Mouse (Mus musculus): ENCODE data around the gene Ccr10. TPM values are rescaled to one million over a fixed set of nuclear protein-coding genes. Genes with fewer than 3 reads are reported as not detected.
A peak's percentile ranks its signal among the peaks of the same experiment; 100 is the strongest.

Ccr10 gene
- polyA plus RNA-seq, 1 experiment, result not detected

DNA sequence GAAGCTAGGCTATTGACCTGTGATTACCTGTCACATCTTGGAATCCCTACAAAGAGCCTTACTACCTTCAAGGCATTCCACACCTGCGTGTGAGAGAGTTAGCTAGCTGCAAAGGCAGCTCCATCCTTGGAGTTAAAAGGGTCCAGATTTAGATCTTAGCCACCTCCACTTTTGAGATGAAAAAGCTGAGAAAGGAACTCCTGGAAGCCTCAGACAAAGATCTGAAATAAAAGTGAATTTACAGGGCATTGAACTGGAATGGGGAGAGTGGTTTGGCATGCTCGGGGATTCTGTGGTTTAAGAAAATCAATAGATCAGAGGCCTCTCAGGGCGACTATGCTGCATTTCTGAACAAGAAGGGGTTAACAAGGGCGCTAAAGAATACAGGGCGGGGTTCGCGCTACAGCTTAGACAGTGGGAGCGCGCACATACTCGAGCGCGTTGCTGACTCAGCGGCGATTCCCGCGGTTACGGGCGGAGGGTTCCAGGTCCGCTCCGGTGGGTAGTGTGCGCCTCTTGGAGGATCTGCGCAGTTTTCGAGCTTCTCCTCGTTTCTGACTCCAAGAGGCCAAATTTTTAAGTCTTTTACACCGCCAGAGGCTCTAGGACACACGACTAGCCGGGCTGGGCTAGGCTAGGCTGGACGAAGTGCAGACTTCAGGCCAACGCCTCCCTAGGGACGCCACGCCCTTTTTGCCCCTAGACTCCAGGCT, 3.4 kb downstream of the Ccr10 start:
- Histone ChIP-seq H3K4me3 (ENCODE audit: low read depth, low read length) (peak overlapping the region; percentile 64), H3K36me3 (ENCODE audit: control insufficient read depth, insufficient read depth, low read length, poor library complexity, severe bottlenecking) (no peaks in the 10 kb centered on the region), H3K27me3 (ENCODE audit: control insufficient read depth, insufficient read depth, low read length, poor library complexity, severe bottlenecking) (peaks cover 18% of the 10 kb centered on the region), H3K4me1 (ENCODE audit: control insufficient read depth, insufficient read depth, low read length) (no peaks in the 10 kb centered on the region), H3K9ac (ENCODE audit: low read depth, poor library complexity, severe bottlenecking) (peak overlapping the region; percentile 4; the same call in 1 of the 2 replicates), H3K27ac (ENCODE audit: insufficient read depth, low read length) (no peak overlapping the region), H3K9me3 (replicated peaks; ENCODE audit: control insufficient read depth, insufficient read depth, low read length, poor library complexity, severe bottlenecking) (no peaks in the 10 kb centered on the region)
- TF ChIP-seq POLR2A (IDR thresholded peaks at IDR 0.05; ENCODE audit: insufficient read depth, low read length) (no peak), CTCF (IDR thresholded peaks at IDR 0.05; ENCODE audit: low read depth, low read length) (no peak), EP300 (IDR thresholded peaks at IDR 0.05; ENCODE audit: insufficient read depth, low read depth, low read length) (no peak)

DNA sequence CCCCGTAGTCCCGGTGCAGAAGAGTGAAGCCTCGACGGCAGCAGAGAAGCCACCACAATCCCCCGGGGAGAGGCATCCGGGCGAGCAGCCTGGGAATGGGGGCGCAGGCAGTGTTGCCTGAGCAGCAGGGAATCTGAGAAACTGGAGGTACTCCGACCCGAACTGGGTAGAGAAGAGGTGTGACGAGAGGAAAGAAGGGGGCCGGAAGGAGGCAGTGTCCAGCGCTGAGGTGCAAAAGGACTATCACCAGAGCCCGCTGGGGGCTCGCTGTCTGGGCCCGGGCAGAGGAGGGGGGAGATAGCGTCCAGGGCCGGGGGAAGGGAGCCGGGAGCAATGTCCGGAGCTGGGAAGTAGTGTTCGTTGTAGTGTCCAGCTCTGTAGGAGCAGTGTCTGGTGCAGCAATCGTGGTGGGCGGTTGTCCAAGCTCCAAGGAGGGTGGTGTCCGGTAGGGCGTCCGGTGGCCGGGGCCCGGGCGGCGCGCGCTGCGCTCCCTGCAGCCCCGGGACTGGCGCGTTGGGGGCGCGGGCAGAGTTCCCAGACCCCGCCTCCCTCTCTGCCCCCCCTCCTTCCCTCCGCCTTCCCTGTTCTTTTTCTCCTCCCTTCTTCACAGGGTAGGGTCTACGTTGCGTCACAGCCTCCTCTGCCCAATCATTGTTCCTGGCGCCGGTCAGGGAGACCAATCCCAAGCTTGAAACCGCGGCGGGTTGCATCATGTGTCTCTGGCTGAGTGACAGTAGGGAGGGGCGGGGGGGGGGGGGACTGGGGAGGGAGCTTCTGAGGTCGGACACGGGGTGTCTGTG, 4.2 kb downstream of the Ccr10 start, which contains the start of gene Plekhh3:
Gene Plekhh3, minus strand, starts transcription at position 541 of the 800 bp plus-strand sequence.
- H3K27me3 ChIP-seq (ENCODE audit: control insufficient read depth, insufficient read depth, low read length, poor library complexity, severe bottlenecking), result peaks cover 21% of the 10 kb centered on the region
- H3K9me3 ChIP-seq (replicated peaks; ENCODE audit: control insufficient read depth, insufficient read depth, low read length, poor library complexity, severe bottlenecking), result no peaks in the 10 kb centered on the region
- H3K36me3 ChIP-seq (ENCODE audit: control insufficient read depth, insufficient read depth, low read length, poor library complexity, severe bottlenecking), result no peaks in the 10 kb centered on the region
- no peaks in the 10 kb centered on the region for H3K4me1 ChIP-seq (ENCODE audit: control insufficient read depth, insufficient read depth, low read length)
- TF ChIP-seq CTCF (IDR thresholded peaks at IDR 0.05; ENCODE audit: low read depth, low read length), result no peak
- TF ChIP-seq EP300 (IDR thresholded peaks at IDR 0.05; ENCODE audit: insufficient read depth, low read depth, low read length), result 0 out of 2 replicates have a peak, but pooled peaks have one; percentile 5
- TF ChIP-seq POLR2A (IDR thresholded peaks at IDR 0.05; ENCODE audit: insufficient read depth, low read length), result no peak
- H3K4me3 ChIP-seq (ENCODE audit: low read depth, low read length), result peak within 1 kb of the TSS; percentile 93
- no peak within 1 kb of the TSS for H3K27ac ChIP-seq (ENCODE audit: insufficient read depth, low read length)
- peak within 1 kb of the TSS; percentile 66 for H3K9ac ChIP-seq (ENCODE audit: low read depth, poor library complexity, severe bottlenecking)

DNA sequence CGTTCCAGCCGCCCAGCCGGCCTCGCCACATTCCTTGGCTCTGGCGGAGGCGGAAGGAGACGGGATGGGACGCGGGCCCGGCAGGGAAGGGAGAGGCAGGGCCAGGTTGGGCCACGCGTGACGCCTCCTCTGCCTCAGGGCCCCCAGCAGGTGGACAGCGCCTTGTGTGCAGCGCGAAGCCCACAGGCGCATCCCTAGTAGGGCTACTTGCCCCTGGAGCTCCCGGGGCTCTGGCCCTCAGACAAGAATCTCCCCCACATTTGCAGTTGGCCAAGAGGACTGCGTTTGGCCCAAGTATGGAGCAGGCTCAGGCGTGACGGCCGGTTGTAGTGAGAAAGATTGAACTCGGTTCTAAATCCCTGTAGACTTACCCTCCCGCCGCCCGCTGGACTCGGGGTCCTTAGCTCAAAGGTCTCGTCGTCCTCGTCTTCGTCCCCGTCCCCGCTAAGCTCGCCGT, 4.9 kb downstream of the Ccr10 start, which contains the start of gene Cntnap1:
Gene Cntnap1, plus strand, starts transcription at position 170 of the 457 bp plus-strand sequence.
- no peak for TF ChIP-seq POLR2A (IDR thresholded peaks at IDR 0.05; ENCODE audit: insufficient read depth, low read length)
- TF ChIP-seq CTCF (IDR thresholded peaks at IDR 0.05; ENCODE audit: low read depth, low read length), result no peak
- TF ChIP-seq EP300 (IDR thresholded peaks at IDR 0.05; ENCODE audit: insufficient read depth, low read depth, low read length), result no peak
- Histone ChIP-seq H3K9ac (ENCODE audit: low read depth, poor library complexity, severe bottlenecking) (peak within 1 kb of the TSS; percentile 66), H3K4me1 (ENCODE audit: control insufficient read depth, insufficient read depth, low read length) (no peaks in the 10 kb centered on the region)

DNA sequence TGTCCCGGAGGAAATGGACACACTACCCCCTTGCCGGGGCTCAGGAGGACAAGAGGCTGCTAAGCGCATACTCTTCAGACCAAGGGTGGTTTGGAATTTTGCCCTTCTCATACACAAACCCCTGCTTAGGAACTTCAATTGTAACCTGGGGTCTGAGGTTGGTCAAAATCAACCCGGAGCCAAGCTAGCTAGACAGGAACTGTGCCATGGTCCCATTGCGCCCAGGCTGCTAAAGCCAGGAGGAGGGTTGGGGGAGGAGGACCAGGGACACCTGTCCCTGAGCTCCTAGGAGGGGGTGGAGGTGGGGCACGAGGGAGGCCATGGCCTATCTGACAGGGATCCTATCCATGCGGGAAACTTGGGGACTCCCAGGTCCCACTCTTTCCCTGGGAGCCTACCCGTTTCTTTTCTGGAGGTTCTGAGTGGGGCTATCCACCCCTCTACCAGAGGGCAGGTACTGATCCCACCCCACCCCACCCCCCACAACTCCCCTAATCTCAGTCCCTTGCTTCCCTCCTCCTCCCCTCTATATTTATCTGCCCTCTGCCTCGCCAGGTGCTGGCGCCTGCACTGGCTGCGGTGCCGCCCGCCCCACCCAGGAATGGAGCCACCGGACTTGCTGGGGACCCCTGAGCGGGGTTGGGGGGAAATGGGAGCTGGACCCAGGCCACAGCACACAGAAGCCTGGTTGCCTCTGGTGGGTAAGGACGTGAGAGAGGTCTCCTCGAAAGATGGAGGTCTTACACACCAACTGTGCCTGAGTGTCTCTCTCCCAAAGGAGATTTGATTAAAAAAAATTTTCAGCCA, 5.7 kb downstream of the Ccr10 start:
- H3K27ac ChIP-seq (ENCODE audit: insufficient read depth, low read length), result no peak overlapping the region
- TF ChIP-seq POLR2A (IDR thresholded peaks at IDR 0.05; ENCODE audit: insufficient read depth, low read length) (no peak), CTCF (IDR thresholded peaks at IDR 0.05; ENCODE audit: low read depth, low read length) (no peak), EP300 (IDR thresholded peaks at IDR 0.05; ENCODE audit: insufficient read depth, low read depth, low read length) (no peak)
- H3K27me3 ChIP-seq (ENCODE audit: control insufficient read depth, insufficient read depth, low read length, poor library complexity, severe bottlenecking), result peaks cover 21% of the 10 kb centered on the region
- no peaks in the 10 kb centered on the region for H3K9me3 ChIP-seq (replicated peaks; ENCODE audit: control insufficient read depth, insufficient read depth, low read length, poor library complexity, severe bottlenecking)
- H3K9ac ChIP-seq (ENCODE audit: low read depth, poor library complexity, severe bottlenecking), result peak overlapping the region; percentile 66
- H3K4me3 ChIP-seq (ENCODE audit: low read depth, low read length), result no peak overlapping the region
- no peaks in the 10 kb centered on the region for H3K36me3 ChIP-seq (ENCODE audit: control insufficient read depth, insufficient read depth, low read length, poor library complexity, severe bottlenecking)
- H3K4me1 ChIP-seq (ENCODE audit: control insufficient read depth, insufficient read depth, low read length), result no peaks in the 10 kb centered on the region

More for the DNA sequence above, 4.9 kb downstream of the Ccr10 start, which contains the start of gene Cntnap1:
- no peak within 1 kb of the TSS for H3K27ac ChIP-seq (ENCODE audit: insufficient read depth, low read length)
- no peaks in the 10 kb centered on the region for H3K36me3 ChIP-seq (ENCODE audit: control insufficient read depth, insufficient read depth, low read length, poor library complexity, severe bottlenecking)
- H3K4me3 ChIP-seq (ENCODE audit: low read depth, low read length), result peak within 1 kb of the TSS; percentile 93
- peaks cover 21% of the 10 kb centered on the region for H3K27me3 ChIP-seq (ENCODE audit: control insufficient read depth, insufficient read depth, low read length, poor library complexity, severe bottlenecking)
- no peaks in the 10 kb centered on the region for H3K9me3 ChIP-seq (replicated peaks; ENCODE audit: control insufficient read depth, insufficient read depth, low read length, poor library complexity, severe bottlenecking)

DNA sequence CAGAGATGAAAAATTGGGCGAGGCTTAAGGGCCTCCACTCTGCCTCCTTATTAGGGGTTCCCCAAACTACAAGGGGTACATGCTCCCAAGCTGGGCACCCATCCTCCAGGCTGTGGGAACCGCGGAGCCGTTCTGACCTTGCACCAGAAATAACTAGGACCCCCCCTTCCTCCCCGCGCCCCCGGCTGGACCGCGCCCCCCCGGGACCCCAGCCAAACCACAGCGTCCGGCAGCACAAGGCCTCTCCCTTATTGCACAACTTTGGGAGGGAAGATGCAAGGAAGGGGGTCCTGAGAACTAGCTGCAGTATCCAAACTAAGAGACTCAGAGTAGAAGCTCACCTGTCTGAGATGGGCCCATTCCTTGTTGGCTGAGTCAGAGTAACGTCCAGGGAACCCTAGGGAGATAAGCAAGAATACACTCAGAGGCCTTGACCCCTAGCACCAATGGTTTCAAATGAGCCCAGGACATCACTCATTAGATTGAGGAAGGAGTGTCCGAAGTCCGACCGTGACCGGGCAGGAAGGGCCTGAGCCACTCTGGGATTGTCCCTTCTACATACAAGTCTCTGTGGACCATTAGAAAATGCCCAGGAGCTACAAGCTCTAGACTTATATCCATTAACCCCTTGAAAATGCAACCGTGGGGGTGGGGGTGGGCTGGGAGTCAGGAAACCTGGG, 6.8 kb downstream of the Ccr10 start:
- Histone ChIP-seq H3K4me3 (ENCODE audit: low read depth, low read length) (no peak overlapping the region), H3K9ac (ENCODE audit: low read depth, poor library complexity, severe bottlenecking) (no peak overlapping the region), H3K4me1 (ENCODE audit: control insufficient read depth, insufficient read depth, low read length) (no peaks in the 10 kb centered on the region), H3K27me3 (ENCODE audit: control insufficient read depth, insufficient read depth, low read length, poor library complexity, severe bottlenecking) (peaks cover 27% of the 10 kb centered on the region), H3K36me3 (ENCODE audit: control insufficient read depth, insufficient read depth, low read length, poor library complexity, severe bottlenecking) (no peaks in the 10 kb centered on the region), H3K27ac (ENCODE audit: insufficient read depth, low read length) (no peak overlapping the region), H3K9me3 (replicated peaks; ENCODE audit: control insufficient read depth, insufficient read depth, low read length, poor library complexity, severe bottlenecking) (no peaks in the 10 kb centered on the region)
- TF ChIP-seq EP300 (IDR thresholded peaks at IDR 0.05; ENCODE audit: insufficient read depth, low read depth, low read length) (no peak), POLR2A (IDR thresholded peaks at IDR 0.05; ENCODE audit: insufficient read depth, low read length) (no peak), CTCF (IDR thresholded peaks at IDR 0.05; ENCODE audit: low read depth, low read length) (no peak)

Data from ES-Bruce4 (cell line).